Mouse (Mus musculus) midbrain, embryonic 16.5 days (tissue): Measurements from ENCODE around the gene Gas6. TPM values are rescaled to one million over a fixed set of nuclear protein-coding genes. Genes with fewer than 3 reads are reported as not detected.

ENCODE experiments used
- ATAC-seq: fragments of 200-750 bp; cut with Nextera tagmentation; 2 replicates; pipeline ENCODE4 v1.8.0; 2017; ENCODE audit warnings: moderate TSS enrichment
- H3K27ac ChIP-seq: fragments of 300-500 bp; sonication (generic); 2 replicates; pipeline ENCODE4 v1.5.1; 2014; ENCODE audit warnings: mild to moderate bottlenecking, low read length, mixed read lengths
- H3K27me3 ChIP-seq: fragments of 300-500 bp; sonication (generic); 2 replicates; pipeline ENCODE4 v1.6.1; 2014; ENCODE audit warnings: low read depth, low read length, mixed read lengths; ENCODE audit not compliant: control insufficient read depth, insufficient read depth
- H3K36me3 ChIP-seq: fragments of 300-500 bp; sonication (generic); 2 replicates; pipeline ENCODE4 v1.6.1; 2014; ENCODE audit warnings: mild to moderate bottlenecking, low read length, moderate library complexity, mixed read lengths; ENCODE audit not compliant: control insufficient read depth, insufficient read depth
- H3K4me1 ChIP-seq: fragments of 300-500 bp; sonication (generic); 2 replicates; pipeline ENCODE4 v1.6.1; 2014; ENCODE audit warnings: mild to moderate bottlenecking, low read length, mixed read lengths; ENCODE audit not compliant: control insufficient read depth, insufficient read depth
- H3K4me2 ChIP-seq: fragments of 300-500 bp; sonication (generic); 2 replicates; pipeline ENCODE4 v1.6.1; 2014; ENCODE audit warnings: mild to moderate bottlenecking, low read length, mixed read lengths
- H3K4me3 ChIP-seq: fragments of 300-500 bp; sonication (generic); 2 replicates; pipeline ENCODE4 v1.5.1; 2014; ENCODE audit warnings: low read depth, mild to moderate bottlenecking, low read length, moderate library complexity, mixed read lengths
- H3K9ac ChIP-seq: fragments of 300-500 bp; sonication (generic); 2 replicates; pipeline ENCODE4 v1.6.1; 2014; ENCODE audit warnings: low read depth, low read length, mixed read lengths
- H3K9me3 ChIP-seq: fragments of 300-500 bp; sonication (generic); replicated peaks from 2 replicates; pipeline ENCODE4 v1.6.1; 2014; ENCODE audit warnings: mild to moderate bottlenecking, low read length, mixed read lengths; ENCODE audit not compliant: control insufficient read depth, poor library complexity, severe bottlenecking
- WGBS: fragments of 180-500 bp; shearing (Covaris S2); extraction: QIAGEN DNeasy Blood & Tissue Kit; methylation state at CpG from one replicate; pipeline ENCODE4 v1.1.7; 2014; 5-methylcytosine and 5-hydroxymethylcytosine counted together
- polyA plus RNA-seq: library from polyadenylated mRNA; unstranded; fragments of >200 nt; fragmentation: Nextera tagmentation; extraction: Ambion mirVana; gene quantifications from 2 replicates; pipeline ENCODE4 v1.2.1, GENCODE M21; 2015

The Gas6 gene
- polyA plus RNA-seq, 1 experiment from 2014 or later: 45.7 TPM

DNA sequence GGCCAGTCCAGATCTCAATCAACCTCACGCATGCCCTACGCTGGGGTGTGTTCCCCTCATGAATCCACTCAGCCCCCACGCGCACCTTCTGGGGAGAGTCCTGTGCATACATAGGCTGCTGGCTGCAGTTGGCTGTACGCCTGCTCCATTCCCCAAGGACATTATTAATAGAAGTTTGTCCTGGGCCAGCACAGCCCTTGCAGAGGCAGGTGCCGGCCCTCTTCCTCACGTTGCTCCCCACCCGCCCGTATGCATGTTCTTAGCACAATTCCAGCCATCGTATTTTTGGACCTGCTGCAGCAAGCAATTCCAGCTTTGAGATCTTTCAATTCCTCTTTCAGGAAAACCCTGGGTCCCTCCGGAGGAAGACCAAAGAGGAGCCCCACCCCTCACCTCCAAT is 1.3 kb downstream of the Gas6 start:
- H3K9me3 ChIP-seq: no peaks in the 10 kb centered on the region
- WGBS: 50% methylated on average over 11 of the region's 11 CpGs
- H3K4me1 ChIP-seq: peaks cover 24% of the 10 kb centered on the region
- no peak for ATAC-seq
- peak overlapping the region; percentile 71 for H3K4me3 ChIP-seq
- peaks cover 2% of the 10 kb centered on the region; the same call in 1 of the 2 replicates for H3K27me3 ChIP-seq
- peak overlapping the region; percentile 66 for H3K4me2 ChIP-seq
- no peak overlapping the region for H3K9ac ChIP-seq
- H3K36me3 ChIP-seq: no peaks in the 10 kb centered on the region
- no peak overlapping the region for H3K27ac ChIP-seq

DNA sequence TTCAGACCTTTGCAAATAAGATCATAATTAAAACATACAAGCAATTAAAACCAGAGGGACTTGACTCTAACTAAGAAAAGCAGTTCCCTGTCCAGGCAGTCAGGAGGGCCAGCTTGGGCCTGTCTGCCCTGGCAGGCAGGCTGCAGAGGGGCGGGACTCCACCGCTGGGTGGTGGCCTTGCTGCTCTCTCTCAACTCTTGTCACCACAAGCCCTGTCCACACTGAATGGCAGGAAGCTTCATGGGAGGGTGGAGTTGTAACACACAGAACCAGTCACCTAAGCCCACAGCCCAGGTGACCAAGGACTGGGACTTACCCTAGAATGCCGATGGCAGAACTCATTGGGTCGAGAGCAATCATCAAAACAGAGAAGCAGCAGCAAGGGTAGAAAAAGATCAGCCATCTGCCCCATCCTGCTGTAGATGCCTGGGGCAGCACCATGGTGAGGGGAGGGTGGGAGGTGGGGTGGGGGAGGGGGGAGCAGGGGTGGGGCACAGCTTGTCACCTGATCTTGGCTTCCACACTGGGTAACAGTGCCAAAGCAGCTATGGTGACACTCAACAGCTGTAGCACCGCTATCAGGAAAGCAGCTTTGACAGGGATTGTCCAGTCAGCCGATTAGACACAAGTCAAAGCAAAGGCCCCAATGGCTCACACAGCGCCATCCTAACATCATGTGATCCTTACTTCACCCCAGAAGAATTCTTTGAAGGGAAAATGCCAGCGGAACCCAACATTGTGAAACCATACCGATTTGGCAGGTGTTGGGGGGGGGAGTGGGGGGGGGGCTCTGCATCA is 1.9 kb downstream of the Gas6 start:
- no peak for ATAC-seq
- peak overlapping the region; percentile 66; the same call in 1 of the 2 replicates for H3K4me2 ChIP-seq
- no peaks in the 10 kb centered on the region for H3K36me3 ChIP-seq
- WGBS: 68% methylated on average over 9 of the region's 9 CpGs
- H3K9ac ChIP-seq: no peak overlapping the region
- no peaks in the 10 kb centered on the region for H3K9me3 ChIP-seq
- peaks cover 2% of the 10 kb centered on the region; the same call in 1 of the 2 replicates for H3K27me3 ChIP-seq
- peaks cover 24% of the 10 kb centered on the region for H3K4me1 ChIP-seq
- H3K4me3 ChIP-seq: no peak overlapping the region
- no peak overlapping the region for H3K27ac ChIP-seq

DNA sequence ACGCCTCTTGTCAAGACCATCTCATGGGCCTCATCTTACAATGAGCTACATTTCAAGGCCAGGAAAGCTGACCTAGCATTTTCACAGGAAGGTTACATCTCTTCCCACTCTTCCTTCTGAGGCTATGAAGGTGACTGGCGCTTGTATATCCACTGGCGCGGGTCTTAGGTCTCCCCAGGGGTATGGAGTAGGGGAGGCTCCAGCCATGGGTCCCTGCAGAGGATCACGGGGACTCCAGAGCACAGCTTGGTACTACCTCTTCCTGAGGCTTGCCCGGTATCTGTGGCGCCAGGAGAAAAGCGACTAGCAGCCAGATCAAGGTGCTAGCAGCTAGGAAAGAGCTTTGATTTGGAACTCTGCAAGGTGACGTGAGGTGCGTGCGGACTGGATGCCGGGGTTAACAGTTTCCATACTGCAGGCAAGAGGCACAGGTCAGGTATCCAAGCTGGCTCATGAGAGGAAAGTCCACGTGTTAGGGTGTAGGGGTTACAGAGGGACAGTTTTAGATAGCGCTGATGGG is 2.7 kb downstream of the Gas6 start:
- H3K9me3 ChIP-seq: no peaks in the 10 kb centered on the region
- 88% methylated on average over 14 of the region's 14 CpGs for WGBS
- no peaks in the 10 kb centered on the region for H3K36me3 ChIP-seq
- ATAC-seq: no peak
- H3K4me2 ChIP-seq: no peak overlapping the region
- H3K4me1 ChIP-seq: peaks cover 24% of the 10 kb centered on the region
- H3K27me3 ChIP-seq: peaks cover 2% of the 10 kb centered on the region; the same call in 1 of the 2 replicates
- no peak overlapping the region for H3K27ac ChIP-seq
- H3K9ac ChIP-seq: no peak overlapping the region
- H3K4me3 ChIP-seq: no peak overlapping the region

DNA sequence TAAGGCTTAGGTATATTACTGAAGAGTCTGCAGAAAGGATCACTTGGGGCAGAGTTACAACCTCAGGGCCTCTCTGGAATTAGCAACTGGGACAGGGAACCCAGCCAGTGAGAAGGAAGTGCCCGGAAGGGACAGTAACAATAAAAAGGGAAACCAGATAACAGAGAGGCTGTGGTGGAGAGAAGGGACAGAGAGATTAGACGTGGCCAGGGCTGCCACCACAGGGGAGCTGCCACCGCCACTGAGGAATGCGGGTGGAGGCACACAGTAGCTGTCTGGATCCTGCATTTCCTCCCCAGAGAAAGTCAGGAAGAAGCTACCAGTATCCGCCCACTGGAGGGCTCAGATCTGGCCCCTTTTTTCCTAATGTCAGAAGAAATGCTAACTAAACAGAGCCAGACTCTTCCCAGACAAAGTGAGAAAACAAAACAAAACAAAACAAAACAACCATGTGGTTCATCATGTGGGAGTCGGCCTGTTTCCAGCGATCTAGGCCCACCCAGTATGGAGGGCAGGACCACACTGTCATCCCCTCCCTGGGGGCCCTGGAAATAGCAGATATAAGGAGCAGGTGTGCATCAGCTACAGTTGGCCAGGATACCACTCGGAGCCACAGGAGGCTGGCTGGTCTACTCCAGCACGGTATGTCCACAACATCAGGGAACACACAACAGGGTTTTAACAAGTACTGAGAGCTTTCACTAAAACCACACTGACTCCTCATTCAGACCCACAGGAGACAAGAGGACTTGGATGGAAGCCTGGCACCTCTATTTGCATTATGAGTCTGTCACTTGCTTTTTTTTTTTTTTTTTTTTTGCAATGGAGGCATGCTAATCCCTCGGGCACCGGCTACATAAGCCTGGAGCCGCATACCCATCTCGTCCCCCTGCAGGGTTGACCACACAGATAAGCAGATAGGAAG is 4.0 kb downstream of the Gas6 start:
- Histone ChIP-seq H3K27me3 (peaks cover 2% of the 10 kb centered on the region; the same call in 1 of the 2 replicates), H3K4me1 (peaks cover 24% of the 10 kb centered on the region), H3K36me3 (no peaks in the 10 kb centered on the region), H3K27ac (no peak overlapping the region), H3K4me3 (no peak overlapping the region), H3K9ac (no peak overlapping the region), H3K9me3 (no peaks in the 10 kb centered on the region), H3K4me2 (no peak overlapping the region)
- ATAC-seq: no peak
- WGBS: 25% methylated on average over 13 of the region's 13 CpGs

DNA sequence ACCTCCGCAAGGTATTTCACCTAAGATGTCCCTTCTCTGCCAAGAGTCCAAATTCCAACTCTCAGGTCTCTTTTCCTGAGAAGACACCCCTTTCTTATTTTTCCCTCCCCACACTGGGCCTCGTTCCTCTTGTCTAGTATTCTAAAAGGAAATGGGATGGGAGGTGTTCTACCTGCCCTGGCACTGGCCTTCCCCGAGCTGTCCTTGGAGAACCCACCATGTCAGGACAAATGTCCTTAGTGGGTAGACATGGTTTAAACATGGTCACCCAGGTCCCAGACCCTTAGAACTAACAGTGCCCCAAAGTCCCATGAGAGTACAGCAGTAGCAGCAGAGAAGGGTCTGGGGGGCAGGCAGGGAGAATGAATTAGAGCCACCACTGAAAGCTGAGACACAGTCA is 4.9 kb downstream of the Gas6 start:
- Histone ChIP-seq H3K4me3 (no peak overlapping the region), H3K27ac (no peak overlapping the region), H3K27me3 (0 out of 2 replicates have a peak, but pooled peaks cover 2% of the 10 kb centered on the region), H3K9ac (no peak overlapping the region), H3K9me3 (no peaks in the 10 kb centered on the region), H3K4me1 (peaks cover 24% of the 10 kb centered on the region), H3K4me2 (no peak overlapping the region), H3K36me3 (no peaks in the 10 kb centered on the region)
- ATAC-seq: no peak
- 82% methylated on average over 3 of the region's 3 CpGs for WGBS

DNA sequence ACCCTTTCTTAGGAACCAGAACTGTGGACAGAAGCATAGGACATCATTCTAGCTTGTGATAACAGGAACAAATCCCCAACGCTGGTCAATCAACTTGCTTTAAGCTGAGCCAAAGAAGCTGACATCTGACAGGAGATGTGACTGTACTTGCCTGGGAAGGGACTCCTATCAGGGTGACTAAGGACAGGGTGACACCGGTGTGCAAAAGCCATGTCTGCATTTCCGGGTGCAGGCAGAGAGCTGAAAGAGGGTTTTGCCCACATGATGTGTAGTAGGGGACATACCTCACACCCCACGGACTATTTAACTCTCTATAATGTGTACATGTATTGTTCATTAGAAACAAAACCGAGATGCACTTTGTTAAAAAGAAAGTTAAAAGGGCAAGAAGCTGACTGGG is 11.1 kb downstream of the Gas6 start:
- Histone ChIP-seq H3K27me3 (no peaks in the 10 kb centered on the region), H3K36me3 (peaks cover 15% of the 10 kb centered on the region; the same call in 1 of the 2 replicates), H3K4me1 (no peaks in the 10 kb centered on the region), H3K9me3 (no peaks in the 10 kb centered on the region), H3K9ac (no peak overlapping the region), H3K27ac (no peak overlapping the region), H3K4me2 (no peak overlapping the region), H3K4me3 (no peak overlapping the region)
- 86% methylated on average over 5 of the region's 5 CpGs for WGBS
- no peak for ATAC-seq

- Histone ChIP-seq H3K27me3 (no peaks in the 10 kb centered on the region), H3K4me1 (no peaks in the 10 kb centered on the region), H3K27ac (no peak overlapping the region), H3K4me2 (no peak overlapping the region), H3K9me3 (no peaks in the 10 kb centered on the region), H3K4me3 (no peak overlapping the region), H3K9ac (no peak overlapping the region), H3K36me3 (peaks cover 16% of the 10 kb centered on the region; the same call in 1 of the 2 replicates)
- ATAC-seq: no peak; the same call in 1 of the 2 replicates
- 66% methylated on average over 2 of the region's 2 CpGs for WGBS
Observed at GRCm38 (mm10) chr8:13482101-13482801, 12.0 kb downstream of the Gas6 start.

GRCm38 (mm10) chr8:13481596-13481995 is 12.7 kb downstream of the Gas6 start:
- ATAC-seq: no peak
- 86% methylated on average over 3 of the region's 3 CpGs for WGBS
- no peaks in the 10 kb centered on the region for H3K27me3 ChIP-seq
- no peaks in the 10 kb centered on the region for H3K9me3 ChIP-seq
- no peak overlapping the region for H3K27ac ChIP-seq
- no peak overlapping the region for H3K9ac ChIP-seq
- no peak overlapping the region for H3K4me2 ChIP-seq
- H3K4me3 ChIP-seq: no peak overlapping the region
- no peaks in the 10 kb centered on the region for H3K4me1 ChIP-seq
- H3K36me3 ChIP-seq: peaks cover 16% of the 10 kb centered on the region; the same call in 1 of the 2 replicates
